Mouse (Mus musculus): ENCODE measurements around the gene Myof.

The Myof gene

DNA sequence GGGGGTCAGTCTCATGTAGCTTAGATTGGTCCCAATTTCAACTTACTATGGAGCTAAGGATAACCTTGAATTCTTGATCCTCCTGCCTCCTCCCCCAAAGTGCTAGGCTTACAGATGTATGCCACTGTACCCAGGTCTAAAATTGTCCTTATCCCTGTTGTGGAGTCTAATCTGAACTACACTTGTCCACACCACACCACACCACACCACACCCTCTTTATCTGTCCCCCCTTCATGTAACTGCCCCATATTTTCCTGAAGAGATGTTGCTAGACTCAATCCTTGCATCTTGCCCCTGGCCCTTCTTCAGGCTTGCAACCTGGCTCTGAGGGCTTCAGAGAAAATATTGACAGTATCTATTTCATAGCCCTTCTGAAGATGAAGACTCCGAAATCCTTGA, 169.9 kb downstream of the Myof start:
- no peak for DNase-seq (ENCODE audit: low read depth)

DNA sequence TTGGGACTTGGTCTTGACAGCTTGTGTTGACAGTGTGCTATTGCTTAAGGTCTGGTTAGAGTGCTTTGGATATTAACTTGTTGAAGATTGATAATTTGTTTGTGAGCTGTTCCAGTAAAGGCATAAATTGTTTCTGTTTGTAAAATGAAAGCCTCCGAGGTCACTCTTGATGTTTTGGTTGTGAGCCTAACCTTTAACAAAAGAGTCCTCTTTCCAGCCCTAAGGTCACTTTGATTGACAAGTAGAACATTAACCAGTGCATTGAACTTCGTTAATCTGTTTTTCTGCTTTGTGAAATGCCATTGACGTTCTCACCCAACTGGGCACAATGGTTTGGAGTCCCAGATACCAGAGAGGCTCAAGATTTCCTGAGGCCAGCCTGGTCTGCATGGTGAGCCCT, 175.8 kb downstream of the Myof start:
- no peak for DNase-seq (ENCODE audit: low read depth)

DNA sequence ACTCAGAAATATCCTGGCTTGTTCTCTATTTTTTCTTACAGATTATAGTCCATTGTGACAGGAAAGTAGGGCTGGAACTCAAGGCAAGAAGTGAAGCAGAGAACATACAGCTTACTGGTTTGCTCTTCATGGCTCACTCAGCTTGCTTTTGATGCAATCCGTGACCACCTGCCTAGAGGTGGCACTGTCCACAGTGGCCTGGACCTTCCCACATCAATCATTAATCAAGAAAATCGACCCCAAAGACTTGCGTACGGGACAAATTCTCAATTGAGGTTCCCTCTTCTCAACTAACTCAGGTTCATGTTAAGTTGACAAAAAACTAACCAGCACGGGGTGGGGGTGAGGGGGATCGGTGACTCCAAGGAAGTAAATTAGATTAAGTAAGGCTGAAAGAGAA, 176.4 kb downstream of the Myof start:
- DNase-seq (ENCODE audit: low read depth): no peak

DNA sequence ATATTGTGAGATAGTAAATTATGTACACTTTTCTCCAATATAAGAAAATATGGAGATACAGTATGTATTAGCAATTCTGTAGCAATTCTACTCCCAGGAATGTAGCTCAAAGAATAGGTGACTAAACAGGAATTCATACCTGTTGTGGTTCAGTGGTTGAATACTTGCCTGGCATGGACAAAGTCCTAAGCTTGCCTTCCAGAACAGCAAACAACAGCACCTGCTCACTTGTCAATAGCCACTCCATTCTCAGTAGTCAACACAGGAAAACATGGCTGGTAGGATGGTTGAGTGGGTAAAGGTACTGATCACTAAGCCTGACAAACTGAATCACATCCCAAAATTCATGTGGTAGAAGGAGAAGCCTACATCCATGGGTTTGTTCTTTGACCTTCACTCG, 182.2 kb downstream of the Myof start:
- no peak for DNase-seq (ENCODE audit: low read depth)

DNA sequence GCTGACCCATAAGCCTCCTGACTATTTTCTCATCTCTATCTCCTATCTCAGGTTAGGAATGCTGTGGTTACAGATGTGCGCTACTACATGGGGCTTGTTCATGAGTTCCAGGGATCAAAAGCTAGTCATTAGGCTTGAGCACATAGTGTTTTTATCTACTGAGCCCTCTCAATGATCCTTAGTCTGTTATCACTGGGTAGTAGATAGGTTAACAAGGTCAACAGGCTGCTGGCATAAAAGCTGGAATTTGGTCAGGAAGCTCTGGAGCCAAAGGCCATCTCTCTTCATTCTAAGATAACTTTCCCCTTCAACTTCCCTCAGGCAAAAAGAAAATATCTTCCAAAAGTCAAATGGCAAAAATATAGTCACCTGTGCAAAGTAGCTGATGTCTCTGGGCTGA, 183.1 kb downstream of the Myof start:
- no peak for DNase-seq (ENCODE audit: low read depth)

DNA sequence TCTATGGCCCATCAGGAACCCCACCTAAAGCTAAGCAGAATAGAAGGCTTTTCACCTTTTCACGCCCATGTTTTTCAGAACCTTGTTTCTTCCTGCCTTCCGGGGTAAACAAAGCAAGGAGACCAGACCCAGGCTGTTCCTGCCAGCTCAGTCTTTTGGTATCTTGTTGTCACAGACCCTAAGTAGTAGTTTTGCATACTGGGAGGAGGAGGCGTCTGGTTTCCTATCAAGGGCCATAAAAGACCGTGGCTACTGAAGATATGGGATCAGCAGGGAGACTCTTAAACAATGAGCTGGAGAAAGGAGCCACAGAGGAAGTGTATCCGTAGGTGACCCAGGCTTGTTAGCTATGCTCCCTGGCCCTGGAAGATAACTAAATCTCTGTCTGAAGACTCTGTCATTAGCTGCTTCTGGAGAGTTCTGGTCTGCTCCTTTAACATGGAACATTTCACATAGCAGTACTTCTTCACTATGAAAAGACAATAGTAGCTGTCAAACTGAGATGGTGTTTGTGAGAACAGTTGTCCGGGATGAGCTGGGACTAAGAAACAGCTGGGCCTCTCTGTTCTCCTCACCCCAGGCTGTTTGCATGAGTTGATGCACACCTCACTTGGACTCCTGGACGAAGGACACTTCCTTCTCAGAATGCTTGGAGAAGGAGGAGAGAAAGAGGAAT, 184.8 kb downstream of the Myof start:
- no peak for DNase-seq (ENCODE audit: low read depth)

DNA sequence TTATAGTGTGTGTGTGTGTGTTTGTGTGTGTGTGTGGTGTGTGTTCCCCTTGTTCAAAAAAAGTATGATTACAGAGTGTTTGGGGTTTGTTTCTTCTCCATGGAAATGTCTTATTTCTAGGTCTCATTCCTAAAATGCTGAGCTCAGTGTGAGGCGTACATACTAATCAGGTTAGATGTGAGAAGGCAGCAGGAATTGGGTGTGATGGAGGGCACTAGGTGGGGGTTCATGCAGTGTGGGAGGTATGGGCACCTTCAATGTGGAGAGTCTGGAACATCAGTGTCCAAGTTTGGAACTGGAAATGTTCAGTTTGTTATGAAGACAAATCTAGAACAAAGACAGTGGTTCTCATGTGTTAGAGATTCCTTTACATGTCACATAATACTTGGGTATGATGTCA, 191.3 kb downstream of the Myof start:
- DNase-seq (ENCODE audit: low read depth): no peak

DNA sequence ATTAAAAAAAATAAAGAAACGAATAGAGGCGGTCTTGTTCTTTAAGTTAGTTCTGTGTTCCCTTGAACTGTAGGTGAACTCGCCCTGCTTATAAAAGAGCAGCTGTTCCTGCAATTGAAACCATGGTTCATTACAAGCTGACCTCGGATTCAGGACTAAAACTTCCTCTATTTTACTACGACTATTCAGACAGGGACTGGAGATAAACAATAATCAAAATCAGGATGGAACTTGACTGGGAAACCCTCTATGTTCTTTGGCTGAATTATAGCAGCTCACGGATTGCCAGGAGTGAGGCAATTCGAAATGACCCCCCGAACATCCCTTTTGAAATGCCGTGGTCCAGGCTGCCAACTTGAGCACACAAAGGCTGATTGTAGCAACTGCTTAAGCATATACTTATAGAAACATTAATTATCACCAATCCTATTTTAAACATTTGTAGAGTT, 191.8 kb downstream of the Myof start:
- no peak for DNase-seq (ENCODE audit: low read depth)
